Mouse (Mus musculus) layer of hippocampus, adult 8-10 months (tissue): ENCODE measurements at regions not wholly inside any gene's neighbourhood (a gene's known extent, or its start where the extent isn't known, plus 50 kb on each side); places are given as distances from the start of the nearest gene placed in this dataset.

Experiments
- DNase-seq, 2 experiments: peaks; one replicate each; pipeline ENCODE4 v3.0.0; 2022; ENCODE audit warnings: low spot score in 2 of 2

DNA sequence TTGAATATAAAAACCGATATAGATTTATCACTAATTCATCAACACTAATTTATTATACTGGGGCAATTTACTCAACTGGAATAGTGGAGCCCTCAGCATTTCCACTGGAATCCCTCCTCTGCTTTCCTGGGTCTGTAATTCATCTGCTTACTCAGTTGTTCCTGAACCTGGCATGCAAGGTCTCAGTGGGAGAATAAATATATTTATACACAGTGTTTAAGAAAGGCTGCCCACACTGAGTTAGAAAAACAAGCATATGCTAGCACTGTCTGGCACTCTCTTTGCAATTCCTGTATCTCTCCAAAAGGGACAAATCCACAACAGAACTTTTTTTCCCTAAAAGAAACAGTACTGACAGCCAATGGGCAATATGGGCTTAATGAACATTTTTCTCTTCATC lies 100.1 kb upstream of the Gm10192 start:
- DNase-seq, result no peak

DNA sequence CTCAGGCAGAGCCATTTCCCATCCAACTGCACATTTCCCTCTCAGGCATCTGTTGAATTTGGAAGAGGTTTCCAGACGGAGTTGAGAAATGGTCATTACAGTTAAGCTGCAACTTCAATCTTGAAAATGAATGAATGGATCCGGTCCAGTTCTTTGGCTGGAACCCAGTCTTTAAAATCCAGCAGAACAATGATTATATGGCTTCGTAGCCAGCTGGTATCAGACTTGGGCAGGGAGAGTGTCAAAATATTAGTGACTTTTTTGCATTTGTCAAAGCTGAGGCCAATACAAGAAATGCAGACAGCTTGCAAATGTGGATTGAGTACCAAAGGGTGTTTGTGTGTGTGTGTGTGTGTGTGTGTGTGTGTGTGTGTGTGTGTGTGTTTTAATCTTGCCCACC lies 99.7 kb upstream of the Gm10192 start:
- no peak for DNase-seq

DNA sequence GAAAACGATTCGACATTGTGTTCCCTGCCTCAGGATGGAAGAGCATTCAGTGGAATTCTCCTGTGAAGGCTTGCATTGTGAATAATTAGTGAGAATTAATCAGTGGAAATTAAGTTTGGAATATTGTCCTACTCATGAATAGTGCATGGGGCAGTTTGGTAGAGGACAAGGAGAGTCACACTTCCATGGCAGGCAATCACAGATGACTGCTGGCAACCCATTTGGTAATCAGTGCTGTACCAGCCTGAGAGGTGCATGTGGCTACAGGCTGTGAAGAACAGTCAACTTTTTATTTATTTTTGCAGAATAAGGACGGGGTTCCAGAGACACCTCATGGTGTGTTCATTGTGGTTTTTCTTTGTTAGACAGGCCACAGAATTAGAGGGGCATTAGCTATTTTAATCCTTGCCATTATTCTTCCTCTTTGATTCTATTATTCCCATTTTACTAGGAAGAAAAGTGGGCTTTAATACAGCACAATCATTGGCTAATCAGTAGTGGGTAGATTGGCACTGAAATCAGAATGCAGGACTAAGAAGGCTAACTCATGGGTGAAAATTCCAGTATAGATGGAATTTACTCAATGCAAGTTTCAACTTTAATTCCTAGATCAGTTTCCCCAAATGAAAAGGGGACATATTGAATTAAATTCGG lies 98.3 kb upstream of the Gm10192 start:
- DNase-seq, result no peak

DNA sequence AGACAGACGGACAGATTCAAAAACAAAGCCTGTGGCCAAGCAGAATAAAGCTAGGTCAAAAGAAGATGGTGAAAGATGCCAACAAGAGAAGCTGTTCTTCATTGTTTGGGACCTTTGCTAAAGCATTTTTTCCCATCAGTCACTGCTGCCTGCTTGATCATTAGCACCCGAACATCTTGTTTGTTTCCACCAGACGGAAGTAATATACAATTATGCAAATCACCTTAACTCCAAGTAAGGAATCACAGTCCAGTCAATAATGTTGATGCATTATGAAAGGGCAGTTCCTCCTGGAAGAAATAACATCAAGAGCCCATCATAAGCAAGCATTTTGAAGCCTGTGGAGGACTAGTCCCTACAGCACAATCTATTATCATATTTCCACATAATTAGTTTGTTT lies 97.7 kb upstream of the Gm10192 start:
- no peak for DNase-seq

DNA sequence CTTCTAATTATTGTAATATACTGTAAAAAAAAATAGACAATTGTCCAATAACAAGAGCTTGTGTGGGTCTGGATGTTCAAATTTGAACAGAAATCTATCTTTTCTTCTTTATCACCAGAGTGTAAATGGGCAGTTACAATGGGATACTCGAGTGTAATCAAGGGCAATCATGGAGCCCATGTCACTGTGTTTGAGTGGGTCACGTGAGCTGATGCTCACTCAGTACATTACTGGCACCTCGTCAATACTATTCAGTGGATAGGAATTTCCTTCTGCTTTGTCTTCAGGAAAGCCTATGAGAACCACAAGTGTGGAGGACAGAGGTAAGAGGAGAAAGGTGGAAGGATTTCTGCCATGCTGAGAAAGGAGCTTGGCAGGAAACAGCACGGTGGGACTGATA lies 54.0 kb upstream of the Gm10192 start:
- DNase-seq, result no peak

DNA sequence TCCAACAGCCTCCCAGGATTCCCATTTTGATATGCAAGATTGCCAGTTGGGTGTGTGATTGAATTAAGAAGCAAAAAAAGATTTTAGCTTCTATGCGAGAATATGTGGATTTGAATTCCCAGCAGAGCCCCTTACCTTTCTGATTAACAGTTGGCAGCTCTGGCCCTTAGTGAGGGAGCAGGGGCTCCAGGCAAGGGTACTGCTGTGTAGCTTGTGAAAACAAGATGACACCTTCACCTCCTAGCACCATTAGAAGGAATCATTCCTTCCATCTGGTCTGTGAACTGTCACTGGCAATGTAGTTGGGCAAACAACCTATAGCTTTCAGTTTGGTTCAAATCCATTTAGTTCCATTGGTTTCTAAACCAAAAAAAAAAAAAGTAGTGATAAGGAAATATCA lies 53.4 kb upstream of the Gm10192 start:
- no peak for DNase-seq

DNA sequence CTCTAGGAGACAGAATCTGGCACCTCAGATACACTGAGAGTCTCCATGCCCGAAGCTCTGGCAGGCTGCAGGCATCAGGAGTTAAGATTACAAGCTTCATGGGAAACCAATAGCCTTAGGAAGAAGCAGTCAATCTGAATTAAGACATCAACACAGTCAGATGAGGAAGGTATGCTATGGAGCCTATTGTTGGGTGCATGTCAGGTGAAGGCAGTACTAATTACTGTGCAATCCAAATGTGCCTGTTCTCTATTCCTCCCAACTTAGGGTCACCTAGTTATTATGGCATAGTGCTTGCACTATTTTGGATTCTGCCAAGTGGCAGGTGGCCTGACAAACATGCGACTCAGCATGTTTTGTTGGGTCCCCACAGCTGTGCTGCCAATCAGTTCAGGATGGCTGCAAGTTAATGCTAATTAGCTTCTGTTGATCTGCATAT lies 53.0 kb upstream of the Gm10192 start:
- peak; percentile 12 to 21 for DNase-seq
